Mouse (Mus musculus) A20 (cell line): ENCODE measurements around the gene Eri3.

ENCODE experiments used
- DNase-seq: peaks from one replicate; pipeline ENCODE4 v3.0.0-alpha.2; 2011; ENCODE audit warnings: low read depth, low spot score

The Eri3 gene

DNA sequence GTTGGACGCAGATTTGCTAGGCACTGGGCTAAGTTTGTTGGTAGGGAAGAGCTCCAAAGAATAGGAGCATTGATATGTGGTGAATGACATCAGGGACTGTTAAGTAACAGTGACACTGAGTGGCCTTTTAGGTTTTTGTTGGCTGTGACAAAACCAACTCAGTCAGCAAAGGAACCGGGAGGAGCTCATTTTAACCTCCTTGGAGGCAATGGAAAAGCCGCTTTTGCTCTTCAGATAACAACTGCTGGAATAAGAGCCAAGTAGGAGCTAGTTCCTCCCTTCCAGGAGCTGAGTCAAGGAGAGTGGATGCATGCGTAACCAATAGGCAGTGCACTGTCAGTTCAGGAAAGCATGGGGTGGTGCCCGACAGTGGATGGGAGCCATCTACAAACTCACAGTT is 20.8 kb downstream of the Eri3 start:
- DNase-seq: no peak

DNA sequence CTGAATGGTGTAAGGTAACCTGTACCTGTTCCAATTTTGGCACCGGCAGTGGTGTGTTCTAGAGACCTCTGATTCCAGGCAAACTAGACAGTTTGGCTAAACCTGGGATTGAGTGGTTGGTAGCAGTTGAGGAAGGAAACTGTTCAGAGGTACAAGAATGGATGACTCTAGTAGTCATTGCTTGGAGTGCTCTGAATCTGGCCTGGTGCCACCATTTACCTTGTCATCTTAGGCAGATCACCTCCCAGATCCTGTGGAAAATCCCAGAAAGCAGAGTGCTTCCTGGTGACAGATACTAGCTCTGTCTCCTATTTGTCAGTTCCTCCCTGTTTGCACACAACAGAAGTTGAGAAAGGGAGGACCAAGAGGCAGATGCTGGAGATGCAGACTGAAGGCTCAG is 27.4 kb downstream of the Eri3 start:
- DNase-seq: no peak

DNA sequence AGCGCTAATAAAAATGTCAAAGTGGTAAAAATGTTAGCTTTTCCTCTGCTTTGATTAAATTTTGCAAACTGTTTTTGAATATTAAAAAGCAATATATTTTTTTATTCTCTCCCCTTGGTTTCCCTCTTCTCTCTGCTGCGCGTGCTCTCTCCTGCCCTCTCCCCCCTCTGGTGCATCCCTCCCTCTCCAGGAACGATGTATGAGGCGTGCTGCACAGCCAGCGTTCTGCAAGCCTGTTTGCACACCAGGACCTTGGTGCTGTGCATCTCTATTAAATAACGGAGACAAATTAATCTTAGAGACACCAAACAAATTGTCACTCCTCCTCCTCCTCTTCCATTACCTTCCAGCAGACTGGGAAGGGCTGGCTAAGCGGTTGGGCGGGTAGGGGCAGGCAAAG is 31.5 kb downstream of the Eri3 start:
- DNase-seq: no peak

DNA sequence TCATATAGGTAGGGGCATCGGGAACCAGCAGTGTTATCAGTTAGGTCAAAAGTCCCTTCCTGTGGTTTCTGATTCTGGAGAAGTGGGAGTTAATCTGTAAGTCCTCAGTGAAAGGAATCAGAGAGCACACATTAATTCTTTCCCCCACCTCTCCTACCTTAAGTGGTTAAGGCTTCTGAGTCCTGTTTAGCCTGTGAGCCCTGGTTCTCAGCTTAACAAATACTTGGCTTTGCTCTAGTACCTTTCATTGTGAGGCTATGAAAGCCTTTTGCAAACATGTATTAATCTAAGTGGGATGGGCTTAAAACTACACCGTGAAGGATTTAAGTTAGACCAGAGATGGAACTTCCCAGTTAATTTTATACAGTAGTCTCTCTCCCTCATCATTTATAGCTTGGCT is 35.8 kb downstream of the Eri3 start:
- no peak for DNase-seq

DNA sequence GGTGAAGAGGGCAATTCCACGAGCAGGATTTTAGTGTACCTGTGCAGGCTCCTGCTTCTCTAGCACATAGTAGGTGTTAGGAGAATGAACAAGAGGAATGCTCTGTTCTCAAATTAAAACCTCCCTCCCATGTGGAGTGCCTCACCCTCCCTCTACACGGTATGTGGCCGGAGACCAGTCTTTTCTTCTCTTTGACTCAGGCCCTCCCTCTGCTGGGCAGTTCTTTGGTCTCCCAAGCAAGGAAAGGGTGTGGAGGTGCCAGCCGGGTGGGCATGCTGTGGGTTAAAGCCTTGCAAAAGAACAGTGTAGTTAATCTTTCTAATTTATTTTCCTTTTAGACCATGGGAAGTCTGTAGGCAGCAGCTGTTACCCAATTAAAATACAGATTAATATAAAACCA is 37.3 kb downstream of the Eri3 start:
- no peak for DNase-seq

DNA sequence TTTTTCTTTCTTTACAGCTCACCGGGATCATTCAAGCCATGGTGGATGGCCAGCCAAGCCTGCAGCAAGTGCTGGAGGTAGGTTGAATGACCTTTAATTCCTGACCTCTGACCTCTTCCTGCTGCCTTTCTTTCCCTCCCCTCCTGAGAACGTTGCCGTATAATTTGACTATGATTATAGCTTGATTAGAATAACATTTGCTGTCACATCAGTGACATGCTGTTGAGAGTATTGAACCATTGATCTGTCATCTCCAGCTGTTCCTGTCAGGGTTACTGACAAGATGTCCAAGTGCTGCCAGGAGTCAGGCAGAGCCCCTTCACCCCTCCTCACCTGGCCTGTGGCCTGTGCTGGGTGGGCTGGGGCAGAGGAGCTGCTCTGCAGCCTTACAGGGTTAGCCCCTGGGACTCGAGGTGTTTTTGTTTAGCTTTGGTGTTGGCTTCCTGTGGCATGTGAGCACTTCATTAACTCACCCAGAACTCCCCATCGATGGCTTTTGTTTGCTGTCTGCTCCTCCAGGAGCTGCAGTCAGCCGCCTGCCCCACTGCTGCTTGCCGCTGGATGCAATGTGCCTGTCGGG is 39.0 kb downstream of the Eri3 start:
- no peak for DNase-seq

DNA sequence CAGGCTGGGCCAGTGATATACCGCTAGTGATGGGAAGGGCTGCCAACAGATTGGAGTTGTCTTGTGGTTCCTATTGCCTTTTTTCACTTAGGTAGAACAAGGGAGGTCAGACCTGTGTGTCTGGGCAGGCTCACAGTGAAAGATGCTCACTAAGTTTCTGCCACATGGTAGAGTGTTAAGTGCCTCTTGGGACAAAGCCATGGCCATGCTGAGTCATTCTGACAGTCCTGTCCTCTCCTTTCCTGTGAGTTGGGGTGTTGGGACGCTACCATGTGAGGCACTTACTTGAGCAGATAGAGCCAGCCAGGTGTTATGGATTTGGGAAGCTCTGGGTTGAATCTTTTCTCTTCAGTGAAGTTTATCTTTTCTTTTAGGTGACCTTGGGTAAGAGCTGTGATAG is 40.6 kb downstream of the Eri3 start:
- DNase-seq: no peak

DNA sequence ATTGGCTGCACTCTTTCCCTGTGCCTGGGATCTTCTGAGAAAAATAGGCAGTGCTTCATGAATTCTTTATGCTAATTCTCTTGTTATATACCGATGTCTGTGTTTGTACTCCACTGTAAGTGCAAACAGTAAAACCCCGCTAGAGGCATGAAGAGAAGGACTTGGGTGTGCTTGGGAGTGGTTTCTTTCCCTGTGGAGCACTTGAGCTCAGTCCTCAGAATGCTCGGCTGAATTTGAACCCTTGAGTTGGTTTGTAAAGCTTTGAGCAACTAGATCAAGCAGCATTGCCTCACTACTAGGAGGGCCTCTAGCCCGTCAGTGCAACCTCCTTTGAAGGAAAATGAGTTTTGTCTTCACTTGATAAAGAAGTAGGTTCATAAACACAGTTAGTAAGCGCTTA is 42.0 kb downstream of the Eri3 start:
- no peak for DNase-seq

DNA sequence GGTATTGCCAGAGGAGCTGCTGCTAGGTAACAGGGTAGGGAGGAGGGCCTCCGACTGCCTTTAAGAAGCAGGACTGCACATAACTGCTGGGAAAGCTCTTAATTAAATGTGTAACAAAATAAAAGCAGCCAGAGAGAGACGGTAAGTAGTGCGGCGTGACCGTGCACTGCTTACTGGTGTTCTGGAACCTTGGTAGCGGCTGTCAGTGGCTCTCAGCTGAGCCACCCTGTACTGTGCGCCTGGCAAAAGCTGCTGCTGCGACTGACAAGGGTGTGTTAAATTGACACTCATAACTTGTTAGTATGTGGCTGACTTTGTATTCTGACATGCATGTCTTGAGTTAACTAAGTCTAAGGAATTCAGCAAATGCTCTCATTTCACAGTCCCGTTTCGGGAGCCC is 45.1 kb downstream of the Eri3 start:
- DNase-seq: no peak

DNA sequence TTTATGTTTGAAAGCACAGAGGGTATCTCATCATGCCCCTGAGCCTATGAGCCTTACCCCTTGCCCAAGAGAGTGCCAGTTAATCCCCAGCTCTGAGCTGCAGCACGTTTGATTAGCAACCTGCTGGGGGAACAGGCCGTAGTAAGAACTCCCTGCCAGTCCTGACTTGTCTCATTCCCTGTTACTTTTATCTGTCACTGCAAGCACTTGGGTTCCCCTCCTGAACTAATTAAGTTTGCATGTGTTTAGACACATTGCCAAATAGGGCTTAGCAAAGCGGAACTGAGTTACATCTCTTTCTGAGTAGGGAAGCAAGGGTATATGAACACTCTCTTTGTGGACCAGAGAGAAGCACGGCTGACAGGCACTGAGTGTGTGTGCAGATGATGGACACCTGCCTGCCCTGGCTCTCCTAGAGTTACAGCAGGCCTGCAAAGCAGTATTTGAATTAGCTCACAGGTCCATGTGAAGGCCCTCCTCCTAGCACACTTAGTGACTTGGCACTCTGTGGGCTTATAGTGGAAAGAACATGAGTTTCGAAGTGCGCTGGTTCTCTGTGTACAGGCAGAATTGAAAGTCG is 49.9 kb downstream of the Eri3 start:
- DNase-seq: no peak

DNA sequence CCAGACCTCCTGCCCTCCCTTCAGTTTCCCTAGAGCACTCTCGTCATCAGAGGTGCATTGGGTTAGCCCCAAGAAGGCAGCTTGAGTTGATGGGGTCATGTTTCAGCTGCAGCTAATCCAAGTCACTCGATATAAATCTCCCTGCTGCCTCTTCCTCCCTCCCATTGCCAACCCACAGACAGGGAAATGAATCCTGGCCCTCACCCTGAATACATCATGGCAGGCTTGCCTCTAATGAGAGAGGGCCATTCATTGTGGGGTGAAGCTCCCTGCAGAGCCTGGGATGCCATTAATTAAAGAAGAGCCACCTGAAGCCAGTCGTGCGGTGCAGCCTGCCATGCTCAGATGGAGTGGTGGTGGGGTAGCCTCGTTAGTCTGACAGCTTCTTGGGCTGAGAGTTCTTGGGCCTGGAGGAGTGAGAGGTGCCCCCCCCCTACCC is 51.2 kb downstream of the Eri3 start:
- DNase-seq: no peak

DNA sequence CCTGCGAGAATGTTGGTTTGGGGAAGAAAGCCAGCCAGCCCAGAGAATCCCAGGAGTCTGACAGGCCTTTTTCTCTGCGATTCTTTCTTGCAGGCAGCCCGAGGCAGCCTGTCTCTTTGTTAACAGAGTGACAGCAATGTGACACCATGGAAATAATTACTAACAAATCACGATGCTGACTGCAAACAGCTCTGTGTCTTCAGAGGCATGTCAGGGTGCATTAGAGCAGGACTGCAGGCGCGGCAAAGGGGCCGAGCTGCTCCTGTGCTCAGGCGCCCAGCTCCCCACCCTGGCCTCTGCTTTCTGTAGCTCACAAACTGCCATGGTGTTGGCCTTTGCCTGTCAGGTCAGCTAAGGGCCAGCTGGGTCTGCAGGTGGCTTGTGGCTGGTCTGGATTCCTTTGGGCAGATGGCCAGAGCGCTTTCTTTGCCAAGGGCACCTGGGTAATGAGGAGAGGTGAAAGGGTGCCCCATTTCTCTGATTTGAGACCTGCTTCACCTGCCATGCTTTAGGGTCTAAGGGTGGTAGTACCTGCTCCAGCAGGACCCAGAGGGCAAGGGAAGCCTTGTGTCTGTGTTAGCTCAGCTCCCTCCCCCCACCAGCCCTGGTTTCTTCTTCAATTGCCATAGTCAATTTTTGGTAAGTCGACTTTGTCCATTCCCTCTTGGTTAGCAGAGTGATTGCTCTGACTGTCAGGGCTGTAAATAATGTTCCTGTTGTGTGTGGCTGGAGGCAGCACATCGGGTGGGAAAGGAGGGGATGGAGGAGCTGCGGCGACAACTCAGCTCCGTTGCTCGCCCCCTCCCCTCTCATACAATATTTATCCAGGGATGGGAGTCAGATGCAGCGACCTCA is 55.2 kb downstream of the Eri3 start:
- no peak for DNase-seq

DNA sequence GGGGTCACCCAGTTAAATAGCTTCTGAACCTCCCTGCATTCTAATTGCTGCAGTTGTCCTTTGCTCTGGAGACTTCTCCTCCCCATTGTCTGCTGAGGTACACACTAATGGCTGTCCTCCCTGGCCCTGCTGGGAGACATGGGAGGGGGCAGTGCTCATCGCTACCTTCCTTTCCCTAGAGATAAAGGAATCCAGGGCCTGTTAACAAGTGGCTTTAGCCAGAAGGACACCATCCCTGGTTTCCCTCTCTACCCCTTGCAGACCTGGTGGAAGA is 55.7 kb downstream of the Eri3 start:
- DNase-seq: no peak

DNA sequence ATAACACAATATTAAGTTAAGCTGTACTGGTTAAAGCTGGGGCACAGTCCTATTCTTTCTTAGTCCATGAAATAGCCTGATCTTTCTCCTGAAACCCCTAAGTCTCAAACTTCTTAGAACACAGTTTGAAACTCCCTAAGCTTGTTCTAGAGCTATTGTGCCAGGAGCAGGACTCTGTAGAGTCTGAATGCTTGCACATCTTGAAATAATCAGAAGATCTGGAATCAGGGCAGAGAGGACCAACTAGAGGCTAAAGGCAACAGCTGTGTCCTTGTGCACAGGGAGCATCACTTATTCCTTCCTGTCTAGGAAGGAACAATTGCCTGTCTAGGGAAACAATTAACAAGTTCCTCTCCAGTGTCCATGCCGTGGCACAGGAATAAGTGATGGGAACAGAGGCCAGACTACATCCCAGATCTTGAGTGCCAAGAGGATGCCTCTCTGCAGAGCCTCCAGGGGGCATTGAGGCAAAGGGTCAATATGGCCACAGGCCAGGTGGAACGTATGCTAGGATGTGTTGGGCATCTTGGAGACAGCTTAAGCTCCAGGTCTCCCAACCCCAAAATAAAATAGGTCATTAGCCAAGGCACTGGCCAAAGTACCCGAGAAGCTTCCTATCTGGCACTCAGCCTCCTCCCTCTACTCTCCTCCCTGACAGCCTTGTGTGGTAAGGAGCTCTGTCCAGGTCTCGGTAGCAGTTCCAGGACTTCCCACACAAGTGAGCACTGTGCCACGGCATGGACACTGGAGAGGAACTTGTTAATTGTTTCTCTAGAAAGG is 56.9 kb downstream of the Eri3 start:
- no peak for DNase-seq

DNA sequence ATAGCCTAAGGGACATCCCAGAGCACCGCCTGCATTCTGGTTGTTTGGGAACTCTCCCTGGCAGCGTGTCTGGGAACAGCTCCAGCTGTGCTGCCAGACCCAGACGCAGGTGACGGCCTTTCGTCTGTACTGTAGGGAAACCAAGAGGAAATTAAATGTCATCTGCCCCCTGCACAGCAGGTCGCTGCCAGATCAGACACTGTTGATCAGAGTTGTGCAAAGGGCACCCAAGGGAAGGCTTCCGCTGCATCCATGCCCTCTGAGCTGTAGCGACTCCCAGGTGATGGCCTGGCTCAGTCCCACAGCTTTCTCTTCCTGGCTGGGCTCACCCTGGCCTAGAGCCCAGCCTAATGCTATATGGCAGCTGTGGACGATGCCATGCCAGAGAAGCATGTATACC is 58.1 kb downstream of the Eri3 start:
- DNase-seq: no peak

DNA sequence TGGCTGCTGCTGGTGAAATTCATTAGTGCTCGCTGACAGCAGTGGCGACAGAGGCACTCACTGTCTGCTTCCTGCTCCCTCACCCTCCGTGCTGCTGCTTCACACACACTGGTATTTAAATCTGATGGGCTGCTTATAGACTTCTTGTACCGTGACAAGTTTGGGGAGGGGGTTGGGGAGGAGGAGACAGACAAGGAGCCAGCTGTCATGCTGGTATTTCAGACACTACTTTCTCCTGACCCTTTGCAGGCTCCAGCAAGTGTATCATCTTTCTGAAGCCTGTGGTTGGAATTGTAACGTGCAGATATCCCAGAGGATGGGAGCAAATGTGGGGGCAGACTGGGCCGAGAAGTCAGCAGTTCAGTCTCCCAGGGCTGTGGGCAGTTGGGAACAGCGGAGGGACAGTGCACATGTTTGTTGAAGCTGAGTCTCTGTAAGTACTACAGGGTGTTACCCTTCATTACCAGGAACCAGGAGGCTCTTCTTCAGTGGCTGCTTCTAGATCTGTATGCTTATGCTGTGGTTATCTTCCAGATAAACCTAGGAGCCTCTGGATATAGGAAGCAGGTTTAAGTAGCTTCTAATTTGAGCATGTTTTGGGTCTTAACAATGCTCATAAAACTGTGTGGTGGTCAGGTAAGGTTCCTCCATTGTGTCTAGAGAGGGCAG is 59.3 kb downstream of the Eri3 start:
- no peak for DNase-seq

DNA sequence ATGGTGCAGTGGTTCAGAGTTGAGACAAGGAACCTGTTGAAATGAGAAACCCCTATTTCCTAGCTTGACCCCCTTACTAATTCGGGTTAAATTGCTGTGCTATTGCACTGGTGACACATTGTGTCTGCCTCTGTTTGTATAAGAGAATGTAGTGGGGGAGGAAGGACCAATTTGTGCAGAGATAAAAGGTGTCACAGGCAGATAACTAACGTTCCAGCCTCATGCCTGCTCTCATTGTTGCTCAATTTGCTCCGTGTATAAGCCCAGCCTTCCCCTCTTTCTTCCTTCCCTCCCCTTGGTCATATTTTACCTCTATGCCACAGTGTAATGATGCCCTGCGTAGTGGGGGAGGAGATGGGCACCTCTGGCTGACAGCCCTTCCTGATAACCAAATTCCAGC is 61.2 kb downstream of the Eri3 start:
- no peak for DNase-seq

DNA sequence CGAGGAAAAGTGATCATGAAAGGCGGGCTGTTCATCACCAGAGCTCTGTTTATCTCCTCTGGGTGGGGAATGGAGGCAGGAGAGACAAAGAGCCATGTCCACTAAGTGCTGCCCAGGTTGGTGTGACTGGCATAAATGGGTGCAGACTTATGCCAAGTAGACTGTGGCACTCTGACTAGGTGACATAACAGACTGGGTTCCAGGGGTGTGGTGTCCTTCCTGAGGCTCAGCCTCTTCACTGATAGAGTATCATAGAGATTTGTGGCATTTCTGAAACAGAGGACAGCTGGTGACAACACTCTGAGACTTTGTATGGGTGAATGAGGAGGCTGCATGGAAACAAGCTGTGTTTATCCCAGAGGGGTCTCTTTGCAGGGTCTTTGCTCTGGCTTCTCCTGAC is 61.6 kb downstream of the Eri3 start:
- DNase-seq: no peak

DNA sequence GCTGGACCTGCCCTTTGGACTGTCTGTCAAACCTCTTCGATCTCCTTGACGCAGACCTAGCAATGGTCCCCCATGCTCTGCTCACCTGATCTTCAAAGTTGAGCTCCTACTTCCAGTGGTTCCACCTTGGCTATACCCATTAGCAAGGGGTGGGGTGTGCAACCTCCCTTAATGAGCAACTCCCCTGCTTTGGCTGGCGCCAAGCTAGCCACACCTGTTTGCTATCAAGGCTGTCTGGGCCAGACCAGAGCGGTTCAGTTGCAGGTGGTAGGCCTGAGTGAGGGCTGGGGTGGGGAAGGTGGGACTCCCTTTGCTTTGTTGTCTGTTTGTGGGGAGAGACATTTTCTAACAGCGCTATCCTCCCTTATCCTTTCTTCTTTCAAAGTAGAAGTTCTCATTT is 62.5 kb downstream of the Eri3 start:
- DNase-seq: no peak

DNA sequence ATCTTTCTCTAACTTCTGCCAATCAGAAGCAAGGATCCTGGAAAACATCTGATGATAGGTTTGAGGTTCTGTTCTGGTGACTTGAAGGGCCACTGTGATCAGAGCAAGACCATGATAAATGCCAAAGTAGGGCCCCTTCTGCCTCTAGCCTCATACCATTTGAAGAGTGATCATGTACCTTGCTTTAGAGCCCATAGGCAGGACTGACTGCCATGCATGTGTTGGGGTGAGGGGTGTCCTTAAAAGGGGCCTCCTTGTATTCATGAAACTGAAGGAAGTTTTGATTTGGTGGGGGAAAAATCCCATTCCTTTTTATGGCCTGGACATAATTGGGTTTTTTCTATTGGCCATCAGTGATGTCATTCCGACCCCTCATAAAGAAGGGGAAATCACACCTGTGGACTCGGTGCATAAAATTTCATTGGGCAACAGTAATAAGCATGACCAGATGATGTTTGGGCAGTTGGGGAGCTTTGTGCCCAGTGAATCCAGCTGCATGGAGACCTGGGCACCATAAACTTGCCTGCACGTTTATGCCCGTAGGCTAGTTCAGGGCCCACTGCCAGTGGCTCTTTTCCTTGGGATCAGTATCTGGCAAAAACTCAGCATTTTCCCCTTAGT is 63.1 kb downstream of the Eri3 start:
- DNase-seq: no peak

DNA sequence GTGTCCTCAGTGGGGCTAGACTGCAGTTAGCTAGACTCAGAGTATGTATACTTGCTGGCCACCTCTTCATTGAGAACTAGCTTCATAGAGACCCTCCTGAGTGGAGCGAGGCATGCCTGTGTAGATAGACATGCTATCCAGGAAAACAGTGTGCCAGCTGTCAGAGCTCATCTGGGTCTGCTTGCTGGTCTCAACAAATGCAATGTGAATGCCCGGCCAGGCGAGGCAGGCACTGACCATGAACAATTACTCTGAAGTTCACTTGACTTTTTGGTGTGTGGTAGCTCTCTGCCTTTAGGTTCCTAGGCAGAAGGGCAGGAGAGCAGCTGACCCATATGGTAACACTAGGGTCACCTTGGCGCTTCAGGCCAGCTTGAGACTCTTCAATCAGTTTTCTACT is 66.4 kb downstream of the Eri3 start:
- no peak for DNase-seq

DNA sequence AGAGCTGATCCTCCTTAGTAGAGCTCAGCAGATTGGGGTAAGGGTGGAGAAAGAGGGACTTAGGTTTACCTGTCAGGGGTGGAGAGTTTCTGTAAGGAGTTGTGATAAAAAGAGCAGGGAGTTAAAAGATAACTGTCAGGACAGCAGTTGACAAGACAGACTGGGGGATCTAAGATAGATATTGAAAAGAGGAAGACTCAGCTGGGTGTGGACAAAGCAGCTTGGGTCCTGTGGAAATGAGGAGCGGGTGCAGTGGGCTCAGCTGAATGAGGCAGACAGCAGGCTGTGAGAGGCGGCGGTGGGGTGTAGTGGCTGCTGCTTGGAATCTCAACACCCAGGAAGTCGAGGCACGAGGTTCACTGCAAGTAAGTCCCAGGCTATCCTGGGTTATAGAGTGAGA is 72.1 kb downstream of the Eri3 start:
- DNase-seq: no peak
